Mouse (Mus musculus) adrenal gland, postnatal 0 days (tissue): ENCODE results near the gene Scgn. TPM values are rescaled to one million over a fixed set of nuclear protein-coding genes. Genes with fewer than 3 reads are reported as not detected.

ENCODE experiments used
- microRNA-seq: library from miRNA; unstranded; fragments of <30 nt; microRNA quantifications from one replicate; pipeline ENCODE4, GENCODE M21; 2016; ENCODE audit warnings: borderline replicate concordance; ENCODE audit not compliant: insufficient number of aligned reads
- polyA plus RNA-seq: library from polyadenylated mRNA; unstranded; fragments of >200 nt; fragmentation: Nextera tagmentation; extraction: Ambion mirVana; gene quantifications from 2 replicates; pipeline ENCODE4 v1.2.1, GENCODE M21; 2015

The Scgn gene
- 1.8 and 1.9 TPM in 2 replicates for polyA plus RNA-seq

DNA sequence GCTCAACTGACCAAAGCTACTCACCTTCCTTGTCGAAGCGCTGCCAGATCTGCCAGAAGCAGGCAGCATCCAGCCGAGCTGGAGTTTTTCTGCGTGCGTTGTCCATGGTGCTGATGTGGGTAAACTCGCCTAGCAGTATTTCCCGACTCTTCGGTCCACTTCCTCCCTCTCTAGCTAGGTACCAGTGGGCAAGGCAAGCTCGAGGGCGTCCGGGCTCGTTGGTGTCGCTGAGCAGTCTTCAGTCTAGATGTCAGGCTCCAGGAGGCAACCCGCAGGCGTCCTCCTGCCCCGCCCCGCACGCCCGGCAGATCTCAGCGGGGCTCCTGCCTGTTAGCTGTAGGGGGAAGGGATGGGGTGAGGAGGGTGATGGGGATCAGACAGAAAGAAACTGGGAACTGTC lies at the start of gene Scgn:
Gene Scgn (minus strand): TSS at position 287 of the 400 bp plus-strand sequence.

DNA sequence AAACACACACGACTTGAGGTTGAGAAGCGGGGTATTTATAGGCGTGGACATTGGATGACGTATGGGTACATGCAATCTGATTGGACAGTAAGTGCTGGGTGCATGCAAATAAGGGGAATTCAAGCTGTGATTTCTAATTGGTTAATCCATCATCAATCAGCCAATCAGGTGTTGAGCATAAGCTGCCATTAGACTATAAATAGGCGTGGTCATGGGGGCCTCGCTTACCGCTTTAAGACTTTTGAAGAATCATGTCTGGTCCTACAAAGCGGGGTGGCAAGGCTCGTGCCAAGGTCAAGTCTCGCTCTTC lies 56.8 kb downstream of the Scgn start, which contains the start of gene Hist1h2aa:
Gene Hist1h2aa (plus strand): TSS at position 252 of the 310 bp plus-strand sequence.

DNA sequence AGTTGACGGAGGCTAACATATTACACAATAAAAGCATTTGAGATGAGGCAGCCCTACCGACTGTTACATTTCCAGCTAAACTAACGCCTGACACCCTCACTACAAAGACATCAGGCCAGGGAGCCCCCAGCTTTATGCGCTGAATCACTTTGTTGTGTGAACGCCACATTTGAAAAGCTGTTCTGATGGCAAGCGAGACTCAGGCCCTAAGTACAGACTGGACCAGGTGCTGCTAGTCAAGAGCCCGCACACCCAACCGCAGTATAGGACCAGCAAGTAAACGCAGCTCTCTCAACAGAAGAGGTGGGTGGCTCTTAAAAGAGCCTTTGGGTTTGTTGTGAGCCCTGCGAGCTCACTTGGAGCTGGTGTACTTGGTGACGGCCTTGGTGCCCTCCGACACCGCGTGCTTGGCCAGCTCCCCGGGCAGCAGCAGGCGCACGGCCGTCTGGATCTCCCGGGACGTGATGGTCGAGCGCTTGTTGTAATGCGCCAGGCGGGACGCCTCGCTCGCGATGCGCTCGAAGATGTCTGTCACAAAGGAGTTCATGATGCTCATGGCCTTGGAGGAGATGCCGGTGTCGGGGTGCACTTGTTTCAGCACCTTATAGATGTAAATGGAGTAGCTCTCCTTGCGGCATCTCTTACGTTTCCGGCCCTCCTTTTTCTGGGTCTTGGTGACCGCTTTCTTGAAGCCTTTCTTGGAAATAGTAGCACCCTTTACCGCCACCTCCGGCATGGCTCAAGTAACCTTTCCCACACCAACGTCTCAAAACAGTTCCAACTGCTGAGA lies 57.4 kb downstream of the Scgn start, which contains the start of gene Hist1h2ba:
Gene Hist1h2ba (minus strand): TSS at position 736 of the 790 bp plus-strand sequence.

DNA sequence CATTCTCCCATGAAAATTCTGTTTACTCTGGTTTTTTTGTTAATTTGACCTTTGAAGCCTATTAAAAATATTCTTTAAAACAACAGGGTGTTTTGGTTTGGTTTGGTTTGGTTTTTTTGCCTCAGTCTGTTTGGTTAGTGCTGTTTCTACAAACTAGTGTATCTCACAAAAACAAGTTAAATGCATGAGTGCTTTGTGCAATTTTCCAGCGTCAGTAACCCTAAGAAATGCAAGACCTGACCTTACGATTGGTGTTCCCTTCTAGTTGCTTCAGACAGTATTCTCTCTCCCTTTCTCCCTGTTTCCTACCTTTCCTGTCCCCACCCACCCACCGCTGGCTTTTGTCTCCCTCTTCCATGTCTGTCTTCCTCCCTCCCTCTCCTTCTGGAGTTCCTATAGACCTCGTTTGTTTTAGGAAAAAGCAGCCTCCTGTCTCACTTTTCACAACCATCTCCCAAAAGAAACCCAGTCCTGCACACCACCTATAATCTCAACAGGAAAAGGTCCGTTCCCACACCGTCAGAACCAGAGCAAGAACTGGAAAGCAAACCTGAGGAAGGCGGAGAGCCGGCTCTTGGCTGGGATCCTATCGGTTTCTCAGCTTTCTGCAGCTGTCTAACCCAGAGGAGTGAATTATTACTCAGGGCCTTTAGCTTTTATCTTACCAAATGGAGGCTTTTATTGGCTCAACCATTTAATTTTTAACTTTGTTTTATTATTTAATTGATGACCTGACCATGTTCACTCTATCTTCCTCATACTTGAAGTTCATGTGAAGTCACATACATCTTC lies 76.4 kb downstream of the Scgn start, which contains the start of gene Slc17a4:
Gene Slc17a4 (minus strand): TSS at position 634 of the 792 bp plus-strand sequence.

Small RNA genes within 50 kb of the gene (microRNA-seq; reads per million reads assigned to microRNA genes)
- not detected for gene Gm44344

Other genes with a start within 250 kb of the Scgn start
- gene Hist1h3c, start 245.6 kb downstream of the Scgn start, polyA plus RNA-seq, result 1.2 and 1.4 TPM in 2 replicates
- 0.84 and 0.95 TPM in 2 replicates for gene Hist1h2bb, start 244.5 kb downstream of the Scgn start, polyA plus RNA-seq
- gene Hist1h2ab, start 240.1 kb downstream of the Scgn start, polyA plus RNA-seq, result 18.1 and 21.8 TPM in 2 replicates
- 2.5 and 3.1 TPM in 2 replicates for gene Hist1h3b, start 238.9 kb downstream of the Scgn start, polyA plus RNA-seq
- gene Hist1h4b, start 234.2 kb downstream of the Scgn start, polyA plus RNA-seq, result 0.50 and 1.1 TPM in 2 replicates
- 0.52 TPM in 1 of 2 replicates, not detected in the other for gene Hist1h4a, start 230.0 kb downstream of the Scgn start, polyA plus RNA-seq
- 1.1 and 1.8 TPM in 2 replicates for gene Hist1h3a, start 228.8 kb downstream of the Scgn start, polyA plus RNA-seq
- 1.2 and 1.8 TPM in 2 replicates for gene Hist1h1a, start 227.5 kb downstream of the Scgn start, polyA plus RNA-seq
- 0.12 TPM in 1 of 2 replicates, not detected in the other for gene Trim38, start 221.3 kb downstream of the Scgn start, polyA plus RNA-seq
- gene Slc17a2, start 184.2 kb downstream of the Scgn start, polyA plus RNA-seq, result 1.1 and 1.3 TPM in 2 replicates
- gene Slc17a3, start 151.8 kb downstream of the Scgn start, polyA plus RNA-seq, result 0.33 and 0.57 TPM in 2 replicates
- gene Slc17a1, start 123.5 kb downstream of the Scgn start, polyA plus RNA-seq, result 0.49 TPM in 1 of 2 replicates, not detected in the other
- gene Slc17a4, start 76.2 kb downstream of the Scgn start, polyA plus RNA-seq, result 0.63 and 1.5 TPM in 2 replicates
- gene Hist1h2ba, start 57.1 kb downstream of the Scgn start, polyA plus RNA-seq, result not detected in 2 replicates
- gene Hist1h2aa, start 56.8 kb downstream of the Scgn start, polyA plus RNA-seq, result not detected in 2 replicates